Mouse (Mus musculus) liver, embryonic 12.5 days (tissue): ENCODE data around the gene Erg. TPM values are rescaled to one million over a fixed set of nuclear protein-coding genes. Genes with fewer than 3 reads are reported as not detected.

ENCODE experiments used
- polyA plus RNA-seq: library from polyadenylated mRNA; unstranded; fragments of >200 nt; fragmentation: Nextera tagmentation; extraction: Ambion mirVana; gene quantifications from 2 replicates; pipeline ENCODE4 v1.2.1, GENCODE M21; 2016

The Erg gene
- polyA plus RNA-seq, 1 experiment from 2014 or later: 1.4 TPM

Other genes starting within 250 kb of the Erg start
- gene Ets2, start 115.5 kb upstream of the Erg start, polyA plus RNA-seq: 18.6 and 19.7 TPM in 2 replicates